Mouse (Mus musculus) adrenal gland, postnatal 10 days (tissue): ENCODE measurements around the gene Doc2g. TPM values are rescaled to one million over a fixed set of nuclear protein-coding genes. Genes with fewer than 3 reads are reported as not detected.

Source experiments
- DNase-seq: peaks from one replicate; pipeline ENCODE4 v3.0.0; 2021; ENCODE audit warnings: mixed read lengths
- total RNA-seq, 2 experiments: library from RNA; stranded (reverse); gene quantifications; 2 replicates each; pipeline ENCODE4 v1.2.3; 2021

Doc2g gene
- total RNA-seq, 2 experiments from 2014 or later, result 1.3 to 3.0 TPM

GRCm38 (mm10) chr19:4052516-4053030 lies 49.5 kb downstream of the Doc2g start:
- DNase-seq, result no peak

GRCm38 (mm10) chr19:4054613-4055012 lies 51.5 kb downstream of the Doc2g start:
- DNase-seq, result no peak

GRCm38 (mm10) chr19:4055216-4055946 lies 52.3 kb downstream of the Doc2g start:
- no peak for DNase-seq

GRCm38 (mm10) chr19:4055947-4056693 lies 53.0 kb downstream of the Doc2g start:
- DNase-seq, result no peak

Other genes with a start within 250 kb of the Doc2g start
- gene Kmt5b, start 235.9 kb upstream of the Doc2g start, total RNA-seq, result 10 to 100 TPM; 42.2 to 55.8 TPM
- 10 to 100 TPM; 46.6 to 53.1 TPM for gene Chka, start 151.5 kb upstream of the Doc2g start, total RNA-seq
- 10 to 100 TPM; 40.7 to 52.9 TPM for gene Tcirg1, start 96.2 kb upstream of the Doc2g start, total RNA-seq
- 100 to 1,000 TPM; 409 to 436 TPM for gene Ndufs8, start 90.5 kb upstream of the Doc2g start, total RNA-seq
- gene Aldh3b1, start 73.5 kb upstream of the Doc2g start, total RNA-seq, result 10 to 100 TPM; 50.9 to 71.0 TPM
- 10 to 100 TPM; 42.5 to 47.5 TPM for gene Unc93b1, start 68.1 kb upstream of the Doc2g start, total RNA-seq
- gene Aldh3b3, start 44.7 kb upstream of the Doc2g start, total RNA-seq, result under 1 TPM; 0.63 to 0.76 TPM
- 10 to 100 TPM in 1 of 2 experiments, 1 to 10 TPM in 1; 8.9 to 11.2 TPM for gene Aldh3b2, start 31.0 kb upstream of the Doc2g start, total RNA-seq
- gene Acy3, start 16.7 kb upstream of the Doc2g start, total RNA-seq, result 10 to 100 TPM; 32.0 to 33.3 TPM
- gene Tbx10, start 10.6 kb upstream of the Doc2g start, total RNA-seq, result not detected
- gene Nudt8, start 2.7 kb upstream of the Doc2g start, total RNA-seq, result 10 to 100 TPM; 39.4 to 40.5 TPM
- gene Gm49405, start 2.7 kb upstream of the Doc2g start, total RNA-seq, result 1 to 10 TPM in 1 of 2 experiments, under 1 TPM in 1; 0.72 to 1.9 TPM
- 100 to 1,000 TPM; 683 to 759 TPM for gene Ndufv1, start 9.5 kb downstream of the Doc2g start, total RNA-seq
- gene Gstp1, start 34.7 kb downstream of the Doc2g start, total RNA-seq, result 100 to 1,000 TPM; 270 to 316 TPM
- gene Gstp2, start 42.7 kb downstream of the Doc2g start, total RNA-seq, result 10 to 100 TPM; 34.9 to 50.2 TPM
- 10 to 100 TPM; 42.6 to 90.1 TPM for gene Gstp3, start 56.3 kb downstream of the Doc2g start, total RNA-seq
- under 1 TPM in 1 of 2 experiments, not detected in 1; 0.63 TPM for gene Cabp2, start 78.3 kb downstream of the Doc2g start, total RNA-seq
- 10 to 100 TPM; 56.3 to 64.1 TPM for gene Cdk2ap2, start 93.9 kb downstream of the Doc2g start, total RNA-seq
- gene Pitpnm1, start 96.7 kb downstream of the Doc2g start, total RNA-seq, result 10 to 100 TPM; 59.7 to 75.1 TPM
- gene Aip, start 122.5 kb downstream of the Doc2g start, total RNA-seq, result 10 to 100 TPM; 71.5 to 73.4 TPM
- gene Gpr152, start 136.5 kb downstream of the Doc2g start, total RNA-seq, result not detected
- gene Cabp4, start 140.7 kb downstream of the Doc2g start, total RNA-seq, result 1 to 10 TPM in 1 of 2 experiments, under 1 TPM in 1; 0.69 to 1.9 TPM
- 100 to 1,000 TPM; 185 to 193 TPM for gene Coro1b, start 145.3 kb downstream of the Doc2g start, total RNA-seq
- 10 to 100 TPM; 11.5 to 14.0 TPM for gene Ptprcap, start 150.3 kb downstream of the Doc2g start, total RNA-seq
- gene Rps6kb2, start 160.0 kb downstream of the Doc2g start, total RNA-seq, result 10 to 100 TPM; 26.5 to 38.2 TPM
- gene Carns1, start 172.2 kb downstream of the Doc2g start, total RNA-seq, result 1 to 10 TPM; 4.8 to 8.8 TPM
- 1 to 10 TPM; 4.2 to 6.6 TPM for gene Tbc1d10c, start 188.0 kb downstream of the Doc2g start, total RNA-seq
- gene Ppp1ca, start 188.8 kb downstream of the Doc2g start, total RNA-seq, result 100 to 1,000 TPM; 411 to 414 TPM
- gene Rad9a, start 198.3 kb downstream of the Doc2g start, total RNA-seq, result 10 to 100 TPM in 1 of 2 experiments, 1 to 10 TPM in 1; 7.4 to 10.8 TPM
- gene Clcf1, start 210.9 kb downstream of the Doc2g start, total RNA-seq, result 1 to 10 TPM; 8.3 to 9.8 TPM
- gene AC109138.7, start 211.0 kb downstream of the Doc2g start, total RNA-seq, result not detected
- gene Pold4, start 228.6 kb downstream of the Doc2g start, total RNA-seq, result 10 to 100 TPM; 34.7 to 35.6 TPM